Mouse (Mus musculus) ES-Bruce4 (cell line): ENCODE measurements around the gene Olfr746.

Source experiments
- CTCF ChIP-seq: IDR thresholded peaks from one replicate; pipeline ENCODE4 v1.8.1; 2011; ENCODE audit warnings: low read depth, low read length
- EP300 ChIP-seq: IDR thresholded peaks from 2 replicates; pipeline ENCODE4 v1.6.1; 2011; ENCODE audit warnings: low read depth, low read length; ENCODE audit not compliant: insufficient read depth
- POLR2A ChIP-seq: IDR thresholded peaks from one replicate; pipeline ENCODE4 v1.8.1; 2011; ENCODE audit warnings: low read length; ENCODE audit not compliant: insufficient read depth

DNA sequence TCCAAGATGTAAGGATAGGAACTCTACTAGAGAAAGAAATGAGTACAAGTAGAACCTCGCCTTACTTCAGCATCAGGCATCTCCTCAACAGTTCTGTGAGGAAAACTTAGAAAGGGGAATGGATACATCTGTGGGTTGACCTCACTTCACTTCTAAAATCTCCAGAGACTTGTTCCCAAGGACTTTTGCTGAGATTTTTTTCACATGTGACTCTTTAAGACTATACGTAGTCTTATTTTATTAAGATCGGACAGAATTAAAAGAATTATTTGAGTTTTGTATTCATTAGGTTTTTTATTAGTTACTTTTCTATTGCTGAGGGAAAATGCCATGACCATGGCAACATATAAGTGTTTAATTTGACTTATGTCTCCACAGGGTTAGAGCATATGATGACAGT, 46.2 kb downstream of the Olfr746 start, which contains the start of gene Olfr747:
- TF ChIP-seq CTCF: no peak
- TF ChIP-seq POLR2A: no peak
- TF ChIP-seq EP300: no peak
